Mouse (Mus musculus): ENCODE results near the gene Zc2hc1c. TPM values are rescaled to one million over a fixed set of nuclear protein-coding genes. Genes with fewer than 3 reads are reported as not detected.

Gene Zc2hc1c
- total and polyA plus RNA-seq, 3 experiments = 0.04 to 0.39 TPM; not detected in 1

DNA sequence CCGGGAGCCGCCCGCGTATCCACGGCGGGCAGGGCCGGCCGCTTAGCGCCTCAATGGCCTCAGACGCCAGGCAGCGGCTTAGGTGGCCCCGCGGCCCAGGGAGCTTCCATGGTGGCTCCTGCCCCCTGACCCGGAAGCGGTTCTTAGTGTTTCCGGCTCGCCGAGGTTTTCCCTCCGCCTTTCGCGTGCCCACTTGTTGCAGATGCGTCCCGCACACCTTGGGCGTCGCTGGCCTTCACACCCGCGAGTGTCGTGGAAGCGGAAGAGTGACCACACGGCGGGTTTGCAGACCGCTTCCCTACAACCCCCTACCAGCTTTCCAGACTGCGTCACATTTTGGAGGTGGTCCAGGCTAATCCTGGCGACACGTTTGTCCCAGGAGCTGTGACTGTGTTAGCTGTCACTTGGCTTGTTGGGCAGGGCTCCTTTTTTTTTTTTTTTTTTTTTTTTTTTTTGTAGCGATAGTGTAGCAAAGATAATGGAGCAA is 50.9 kb downstream of the Zc2hc1c start, which contains the start of gene Nek9 (continued):
- TF ChIP-seq ELF1 (IDR thresholded peaks at IDR 0.05; ENCODE audit: low read depth, low read length) (peak; percentile 49; the same call in 1 of the 2 replicates), CHD2 (IDR thresholded peaks at IDR 0.05; ENCODE audit: low read length) (peak; percentile 68; the same call in 1 of the 2 replicates), MXI1 (IDR thresholded peaks at IDR 0.05; ENCODE audit: low read depth, low read length) (peak; percentile 77), ZNF384 (IDR thresholded peaks at IDR 0.05; ENCODE audit: low read depth, low read length) (peak; percentile 96), USF1 (IDR thresholded peaks at IDR 0.05; ENCODE audit: low read depth, low read length) (0 out of 2 replicates have a peak, but pooled peaks have one; percentile 10), GATA1 (IDR thresholded peaks at IDR 0.05; ENCODE audit: low read depth, low read length) (0 out of 2 replicates have a peak, but pooled peaks have one; percentile 22), ZKSCAN1 (IDR thresholded peaks at IDR 0.05; ENCODE audit: low read depth, low read length) (no peak), SMC3 (IDR thresholded peaks at IDR 0.05; ENCODE audit: low read depth, low read length) (no peak), TAL1 (IDR thresholded peaks at IDR 0.05; ENCODE audit: low read length) (no peak), MYB (IDR thresholded peaks at IDR 0.05; ENCODE audit: low read depth, low read length) (no peak)

DNA sequence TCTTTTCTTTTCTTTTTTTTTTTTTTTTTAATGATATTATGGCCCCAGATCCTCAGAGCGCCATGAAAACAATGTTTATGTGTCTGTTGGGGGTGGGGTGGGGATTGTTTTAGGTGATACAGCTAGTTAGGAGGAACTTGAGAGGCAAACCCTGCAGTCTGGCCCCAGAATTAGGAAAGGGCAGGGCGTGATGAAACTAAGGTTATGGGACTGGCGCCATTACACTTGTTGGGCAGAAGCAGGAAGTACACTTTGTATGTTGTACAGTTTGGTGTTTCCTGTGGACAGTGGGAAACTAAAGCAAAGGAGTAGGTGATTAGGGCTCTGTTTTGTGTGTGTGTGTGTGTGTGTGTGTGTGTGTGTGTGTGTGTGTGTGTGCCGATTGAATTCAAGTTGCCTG is 51.6 kb downstream of the Zc2hc1c start:
- Histone ChIP-seq H3K79me2 (ENCODE audit: control insufficient read depth, insufficient read depth, low read length, poor library complexity) (peaks cover 9% of the 10 kb centered on the region), H3K27me3 (ENCODE audit: control insufficient read depth in 1 of 2, insufficient read depth in 2 of 2, low read length in 2 of 2) (no peaks in the 10 kb centered on the region), H3K4me3 (ENCODE audit: control insufficient read depth in 1 of 2, insufficient read depth in 1 of 2, low read depth in 2 of 2, low read length in 2 of 2) (peak overlapping the region; percentile 92 to 99), H3K36me3 (ENCODE audit: control insufficient read depth in 1 of 2, insufficient read depth in 2 of 2, low read length in 2 of 2) (peaks cover 5 to 25% of the 10 kb centered on the region in 2 experiments), H3K9ac (ENCODE audit: control insufficient read depth, low read depth, low read length, poor library complexity, severe bottlenecking) (peak overlapping the region; percentile 23), H3K4me1 (ENCODE audit: control insufficient read depth in 1 of 2, insufficient read depth in 2 of 2, low read length in 2 of 2) (peaks cover 7 to 16% of the 10 kb centered on the region in 2 experiments), H3K27ac (ENCODE audit: control insufficient read depth, low read depth, low read length) (peak overlapping the region; percentile 75), H3K9me3 (replicated peaks; ENCODE audit: insufficient read depth, low read length) (no peaks in the 10 kb centered on the region)
- peak; percentile 88 for DNase-seq (ENCODE audit: low read depth, low spot score)
- TF ChIP-seq ZC3H11A (IDR thresholded peaks at IDR 0.05; ENCODE audit: low read depth, low read length) = no peak
- TF ChIP-seq EP300 (IDR thresholded peaks at IDR 0.05; ENCODE audit: low read depth in 1 of 2, low read length in 2 of 2) = no peak
- TF ChIP-seq USF2 (IDR thresholded peaks at IDR 0.05; ENCODE audit: borderline replicate concordance in 1 of 2, insufficient read depth in 1 of 2, low read depth in 1 of 2, low read length in 2 of 2) = no peak
- no peak for TF ChIP-seq CHD2 (IDR thresholded peaks at IDR 0.05; ENCODE audit: low read length)
- no peak for TF ChIP-seq MEF2A (IDR thresholded peaks at IDR 0.05; ENCODE audit: extremely low read depth, insufficient replicate concordance, low read depth, low read length, poor library complexity, severe bottlenecking)
- no peak for TF ChIP-seq ZKSCAN1 (IDR thresholded peaks at IDR 0.05; ENCODE audit: low read depth, low read length)
- 0 out of 2 replicates have a peak, but pooled peaks have one; percentile 49 for TF ChIP-seq CHD1 (IDR thresholded peaks at IDR 0.05; ENCODE audit: low read depth, low read length)
- TF ChIP-seq MYC (IDR thresholded peaks at IDR 0.05; ENCODE audit: low read depth, low read length) = no peak
- TF ChIP-seq MAFK (IDR thresholded peaks at IDR 0.05; ENCODE audit: borderline replicate concordance, low read depth, low read length) = no peak
- no peak for TF ChIP-seq KAT2A (conservative IDR thresholded peaks at IDR 0.05; ENCODE audit: low read depth, low read length)
- TF ChIP-seq UBTF (IDR thresholded peaks at IDR 0.05; ENCODE audit: borderline replicate concordance, insufficient read depth, low read depth, low read length) = no peak
- TF ChIP-seq POLR2AphosphoS2 (IDR thresholded peaks at IDR 0.05; ENCODE audit: low read length) = peak; percentile 63; the same call in 1 of the 2 replicates
- peak; percentile 44; the same call in 1 of the 2 replicates for TF ChIP-seq TBP (IDR thresholded peaks at IDR 0.05; ENCODE audit: low read depth, low read length)
- TF ChIP-seq ETS1 (IDR thresholded peaks at IDR 0.05; ENCODE audit: low read depth, low read length) = peak; percentile 51; the same call in 1 of the 2 replicates
- TF ChIP-seq USF1 (IDR thresholded peaks at IDR 0.05; ENCODE audit: low read depth, low read length) = no peak
- TF ChIP-seq MAX (IDR thresholded peaks at IDR 0.05; ENCODE audit: low read length) = no peak
- TF ChIP-seq TAL1 (IDR thresholded peaks at IDR 0.05; ENCODE audit: low read length) = no peak
- no peak for TF ChIP-seq NRF1 (IDR thresholded peaks at IDR 0.05; ENCODE audit: insufficient read depth, low read depth, low read length, poor library complexity, severe bottlenecking)
- no peak for TF ChIP-seq GABPA (IDR thresholded peaks at IDR 0.05; ENCODE audit: low read depth, low read length)
- TF ChIP-seq GATA1 (IDR thresholded peaks at IDR 0.05; ENCODE audit: low read depth, low read length) = no peak
- TF ChIP-seq ZMIZ1 (IDR thresholded peaks at IDR 0.05; ENCODE audit: low read depth, low read length) = no peak
- no peak for TF ChIP-seq MYB (IDR thresholded peaks at IDR 0.05; ENCODE audit: low read depth, low read length)
- no peak for TF ChIP-seq ZNF384 (IDR thresholded peaks at IDR 0.05; ENCODE audit: low read depth, low read length)
- TF ChIP-seq BHLHE40 (IDR thresholded peaks at IDR 0.05; ENCODE audit: borderline replicate concordance, low read depth, low read length) = no peak
- TF ChIP-seq ELF1 (IDR thresholded peaks at IDR 0.05; ENCODE audit: low read depth, low read length) = peak; percentile 59; the same call in 1 of the 2 replicates
- no peak for TF ChIP-seq RCOR1 (IDR thresholded peaks at IDR 0.05; ENCODE audit: low read depth, low read length)
- no peak for TF ChIP-seq JUND (IDR thresholded peaks at IDR 0.05; ENCODE audit: low read depth, low read length)
- TF ChIP-seq MXI1 (IDR thresholded peaks at IDR 0.05; ENCODE audit: low read depth, low read length) = no peak
- TF ChIP-seq CTCF (IDR thresholded peaks at IDR 0.05 in 2 of 3, conservative IDR thresholded peaks at IDR 0.05 in 1 of 3; ENCODE audit: control insufficient read depth in 1 of 3, insufficient read depth in 1 of 3, low read depth in 2 of 3, low read length in 3 of 3, poor library complexity in 1 of 3, severe bottlenecking in 1 of 3) = no peak
- no peak for TF ChIP-seq NELFE (IDR thresholded peaks at IDR 0.05; ENCODE audit: low read depth, low read length)
- TF ChIP-seq TCF12 (IDR thresholded peaks at IDR 0.05; ENCODE audit: low read depth, low read length) = no peak
